Mouse (Mus musculus) left cerebral cortex, adult 11 months (tissue): ENCODE results near the gene Exosc5.

ENCODE experiments used
- DNase-seq: peaks from one replicate; pipeline ENCODE4 v3.0.0; 2022; ENCODE audit warnings: low spot score

Gene Exosc5

DNA sequence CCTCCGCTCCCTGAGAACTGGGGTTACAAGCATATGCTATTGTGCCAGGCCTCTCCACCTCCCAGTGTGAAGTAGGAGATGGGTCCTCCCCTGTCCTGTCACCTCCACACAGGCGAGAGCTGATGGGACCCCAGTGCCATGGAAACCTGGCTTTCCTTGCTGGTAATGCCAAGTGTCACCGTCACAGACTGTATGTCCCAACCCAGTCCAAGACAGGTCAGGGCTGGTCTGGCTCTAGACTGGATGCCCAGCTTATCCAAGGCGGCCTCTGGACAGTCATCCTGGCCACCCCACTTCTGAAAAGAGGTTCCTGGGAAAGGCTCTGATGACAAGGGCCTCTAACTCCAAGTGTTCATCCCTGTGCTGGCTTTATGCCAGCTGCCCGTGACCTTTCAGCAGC lies 21.9 kb upstream of the Exosc5 start:
- DNase-seq: no peak

- DNase-seq: no peak
These were observed 19.2 kb upstream of the Exosc5 start for GRCm38 (mm10) chr7:25639754-25640153.

- DNase-seq: no peak
These were observed 14.8 kb upstream of the Exosc5 start for GRCm38 (mm10) chr7:25644136-25644535.

DNA sequence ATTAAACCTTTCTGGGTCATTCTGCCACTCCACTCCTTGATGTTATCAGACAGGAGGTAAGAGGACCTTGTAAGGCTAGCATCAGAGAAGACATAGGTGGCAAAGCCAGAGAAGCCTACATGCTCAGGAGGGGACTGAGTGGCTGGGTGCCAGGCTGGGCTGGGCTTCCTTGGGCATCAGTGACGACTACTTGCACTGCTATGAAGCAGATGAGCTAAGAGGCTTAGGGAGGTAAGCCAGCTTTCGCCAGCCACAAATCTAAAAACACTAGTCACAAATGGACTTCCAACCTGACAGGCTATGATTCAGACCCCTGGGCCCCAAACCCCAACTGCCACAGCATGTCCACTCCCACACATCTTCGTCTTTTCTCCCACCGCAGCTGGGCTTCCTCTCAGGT lies 14.3 kb upstream of the Exosc5 start:
- DNase-seq: no peak

- no peak for DNase-seq
These were observed 13.9 kb upstream of the Exosc5 start for GRCm38 (mm10) chr7:25645074-25645473.

DNA sequence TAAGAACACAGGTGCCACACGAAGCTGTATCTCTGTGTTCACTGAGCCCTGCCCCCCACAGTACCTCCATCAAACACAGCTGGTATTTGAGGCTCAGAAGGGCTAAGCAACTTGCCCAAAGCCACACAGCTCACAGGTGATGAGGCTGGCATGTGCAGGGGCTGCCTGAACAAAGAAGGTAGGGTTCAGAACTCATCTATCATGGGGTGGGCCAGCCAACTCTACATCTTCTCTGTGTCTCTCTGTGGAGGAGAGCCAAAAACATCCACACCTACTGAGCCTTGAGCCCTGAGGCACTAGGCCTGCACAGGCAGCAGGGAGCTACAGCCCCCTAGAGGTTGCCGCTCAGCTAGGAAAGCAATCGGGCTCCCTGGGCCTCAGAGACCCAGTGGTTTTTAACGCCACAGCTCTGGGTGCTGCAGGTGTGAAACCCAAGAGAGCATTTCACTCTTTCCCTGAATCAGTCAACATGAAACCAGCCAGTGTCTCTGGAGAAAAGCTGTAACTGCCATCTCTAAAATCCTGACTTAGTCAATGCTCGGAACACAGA lies 11.3 kb upstream of the Exosc5 start:
- no peak for DNase-seq

- DNase-seq: no peak
These were observed 9.1 kb upstream of the Exosc5 start for GRCm38 (mm10) chr7:25649839-25650238.

GRCm38 (mm10) chr7:25651281-25651680 lies 7.7 kb upstream of the Exosc5 start:
- no peak for DNase-seq

- no peak for DNase-seq
These were observed 6.7 kb upstream of the Exosc5 start for GRCm38 (mm10) chr7:25652244-25652759.

GRCm38 (mm10) chr7:25655601-25656428 lies 3.1 kb upstream of the Exosc5 start:
- DNase-seq: no peak

DNA sequence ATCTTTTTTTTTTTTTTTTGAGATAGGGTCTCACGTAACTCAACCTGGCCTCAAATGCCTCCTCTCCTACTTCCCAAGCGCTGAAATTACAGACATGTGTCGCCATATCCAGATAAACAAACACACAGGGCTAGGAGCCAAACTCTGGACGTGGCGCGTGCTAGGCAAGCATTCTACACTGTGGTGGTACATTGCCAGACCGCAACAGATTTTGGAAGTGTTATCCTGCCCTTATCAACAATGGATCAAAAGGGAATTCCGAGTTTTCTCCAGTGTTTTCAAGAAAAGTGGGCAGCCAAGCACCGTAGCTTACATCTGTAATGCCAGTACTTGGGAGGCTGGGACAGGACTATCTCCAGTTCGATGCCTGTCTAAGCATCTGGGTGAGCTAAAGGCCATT lies 1.2 kb upstream of the Exosc5 start:
- no peak for DNase-seq

- no peak for DNase-seq
These were observed 7.4 kb downstream of the Exosc5 start for GRCm38 (mm10) chr7:25666381-25666780.

- DNase-seq: no peak
These were observed 10.2 kb downstream of the Exosc5 start for GRCm38 (mm10) chr7:25669158-25669557.

DNA sequence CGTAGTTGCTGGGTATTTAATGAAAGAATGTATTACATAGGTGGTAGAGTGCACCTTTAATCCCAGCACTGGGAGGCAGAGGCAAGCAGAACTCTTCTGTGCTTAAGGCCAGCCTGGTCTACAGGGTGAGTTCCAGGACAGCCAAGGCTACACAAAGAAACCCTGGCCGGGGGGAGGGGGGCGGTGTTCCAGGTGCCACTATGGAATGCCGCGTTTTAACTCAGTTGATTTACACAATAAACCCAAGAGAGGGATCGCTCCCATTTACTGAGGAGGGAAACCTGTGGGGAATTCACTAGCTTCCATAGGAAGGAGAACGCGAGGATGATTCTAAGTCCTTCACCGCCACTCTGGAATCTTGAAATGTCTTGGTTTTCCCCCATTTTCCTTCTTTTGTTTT lies 10.7 kb downstream of the Exosc5 start:
- no peak for DNase-seq

DNA sequence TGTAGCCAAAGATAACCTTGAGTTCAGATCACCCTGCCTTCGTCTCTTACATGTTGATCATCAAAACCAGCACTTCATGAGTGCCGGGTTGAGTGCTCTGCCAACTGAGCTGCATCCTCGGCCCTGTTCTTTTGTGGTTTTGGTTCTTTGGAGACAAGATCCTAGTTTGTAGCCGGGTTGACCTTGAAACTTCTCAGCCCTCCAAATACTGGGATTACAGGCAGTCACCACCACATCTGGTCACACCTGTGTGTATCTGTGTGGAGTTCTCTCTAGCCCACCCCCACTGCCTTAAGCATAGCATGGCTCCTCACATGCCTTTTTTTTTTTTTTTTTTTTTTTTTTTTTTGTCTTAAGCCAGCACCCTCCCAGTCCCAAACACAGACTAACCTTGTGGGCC lies 11.1 kb downstream of the Exosc5 start:
- no peak for DNase-seq

DNA sequence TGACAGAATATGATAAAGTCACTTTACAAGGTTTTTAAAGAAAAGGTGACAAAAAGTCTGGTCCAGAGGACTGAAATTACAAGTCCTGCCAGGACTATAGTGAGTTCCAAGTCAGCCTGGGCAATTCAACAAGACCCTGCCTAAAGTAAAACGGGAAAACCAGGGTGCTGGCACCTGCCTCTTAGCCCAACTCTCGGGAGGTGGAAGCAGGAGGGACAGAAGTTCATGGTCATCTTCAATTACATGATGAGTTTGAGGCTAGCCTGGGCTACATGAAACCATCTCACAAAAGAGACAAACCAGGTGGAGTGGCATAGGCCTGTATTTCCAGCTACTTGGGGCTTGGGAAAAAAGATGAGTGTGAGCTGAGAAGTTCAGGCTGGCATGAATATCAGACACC lies 12.7 kb downstream of the Exosc5 start:
- no peak for DNase-seq

DNA sequence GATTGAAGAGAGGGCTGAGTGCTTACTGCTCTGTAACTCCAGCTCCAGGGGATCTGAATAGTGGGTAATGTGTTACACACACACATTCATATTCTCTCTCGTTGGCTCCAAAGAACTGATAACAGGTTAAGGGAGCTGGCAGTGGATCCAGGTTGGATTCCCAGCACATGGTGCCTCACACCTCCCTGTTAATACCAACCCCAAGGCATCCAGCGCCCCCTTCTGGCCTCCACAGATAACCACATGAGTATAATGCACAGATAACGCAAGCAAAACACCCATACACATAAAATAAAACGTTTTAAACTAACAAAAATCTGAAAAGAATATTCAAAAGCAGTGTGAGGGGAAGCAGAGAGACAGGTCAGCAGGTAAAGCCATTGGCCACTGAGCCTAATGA lies 13.5 kb downstream of the Exosc5 start:
- no peak for DNase-seq

DNA sequence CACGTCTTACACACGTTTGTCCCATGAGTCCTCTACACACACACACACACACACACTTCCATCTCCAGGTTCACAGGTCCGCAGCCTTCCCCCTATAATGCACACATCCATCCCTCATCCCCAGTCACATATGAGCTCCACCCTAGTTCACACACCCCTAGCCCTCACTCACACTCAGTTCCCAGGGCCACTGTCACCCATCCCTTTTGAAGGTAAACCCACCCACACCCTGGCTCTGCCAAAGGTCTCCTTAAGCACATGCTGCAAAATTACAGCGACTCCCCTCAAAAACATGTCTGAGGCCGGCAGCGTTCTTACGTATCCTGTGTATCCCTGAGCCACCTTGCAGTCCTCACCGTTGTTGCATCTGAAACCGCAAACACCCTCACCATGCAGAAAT lies 15.3 kb downstream of the Exosc5 start:
- DNase-seq: no peak

DNA sequence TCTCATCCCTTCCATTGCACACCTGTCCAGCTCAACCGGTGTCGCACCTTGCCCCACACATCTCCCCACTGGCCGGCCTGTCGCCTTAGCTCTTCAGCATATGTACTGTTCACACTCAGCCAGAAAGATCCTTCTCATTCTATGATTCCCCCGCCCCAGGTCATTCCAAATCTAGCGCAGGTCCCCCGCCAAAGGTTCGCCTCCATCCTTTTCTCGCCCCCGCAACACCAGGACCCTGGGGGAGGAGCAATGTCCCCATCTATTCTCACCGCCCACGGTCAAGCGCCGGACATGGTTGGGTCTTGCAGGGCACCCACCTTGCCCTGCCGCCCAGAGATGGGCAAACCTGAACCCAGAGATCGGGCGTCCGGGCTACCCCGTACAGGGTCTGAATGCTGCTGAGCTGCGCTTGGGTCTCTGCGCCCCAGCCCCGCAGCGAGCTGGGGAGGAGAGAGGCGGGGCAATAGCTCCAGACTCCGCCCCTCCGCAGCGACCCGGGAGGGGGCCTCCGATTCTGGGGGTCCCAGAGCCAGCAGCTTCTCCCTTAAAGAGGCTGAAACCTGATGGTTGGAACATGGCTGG lies 15.8 kb downstream of the Exosc5 start, which contains the start of gene Tmem91:
Gene Tmem91, minus strand, starts transcription at position 448 of the 582 bp plus-strand sequence.
- DNase-seq: no peak

DNA sequence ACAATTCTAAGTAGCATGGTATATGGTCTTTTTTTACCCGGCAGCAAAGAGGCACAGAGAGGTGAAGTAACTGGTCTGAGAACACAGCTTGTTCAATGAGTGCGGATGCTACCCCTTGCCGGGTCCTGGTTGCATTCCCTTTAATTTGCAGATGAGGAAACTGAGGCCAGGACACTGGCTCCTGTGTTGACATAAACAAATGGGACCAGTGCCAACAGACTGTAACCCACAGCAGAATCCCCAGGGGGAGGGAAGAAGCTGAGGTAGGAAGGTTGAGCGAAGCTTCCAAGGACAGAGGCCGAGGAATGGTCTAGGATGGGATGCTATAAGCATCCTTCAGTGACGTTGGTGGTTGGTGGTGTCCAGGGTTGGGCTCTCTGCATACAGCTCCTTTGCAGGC lies 16.4 kb downstream of the Exosc5 start:
- no peak for DNase-seq

DNA sequence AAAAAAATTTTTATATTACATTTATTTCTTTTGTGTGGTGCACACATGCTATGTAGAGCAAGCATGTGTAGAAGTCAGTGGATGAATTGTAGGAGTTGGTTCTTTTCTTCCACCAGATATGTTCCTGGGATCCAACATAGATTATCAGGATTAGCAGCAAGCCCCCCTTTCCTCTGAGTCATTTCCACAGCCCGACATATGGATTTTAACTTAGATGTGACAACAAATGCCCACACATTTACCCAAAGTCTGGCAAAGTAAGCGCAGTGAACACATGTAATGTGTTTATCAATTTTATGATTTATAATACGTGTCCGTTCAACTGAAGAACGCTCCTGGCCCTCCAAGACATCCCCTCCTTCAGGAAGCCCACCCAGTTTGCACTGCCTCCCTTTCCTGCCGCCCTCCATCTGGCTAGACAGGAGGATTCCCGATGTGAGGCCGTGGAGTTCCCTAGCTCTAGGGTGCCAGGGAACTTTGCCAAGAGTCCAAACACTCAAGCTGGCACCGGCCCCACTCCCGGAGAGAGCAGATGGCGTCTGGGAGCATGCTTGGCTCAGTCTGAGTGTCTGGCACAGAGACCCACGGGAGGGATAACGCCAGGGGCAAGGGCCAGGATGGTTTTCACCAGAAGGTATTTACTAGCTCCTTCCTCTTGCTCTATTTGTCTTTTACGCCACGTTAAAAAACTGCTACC lies 17.3 kb downstream of the Exosc5 start:
- peak; percentile 79 for DNase-seq

- DNase-seq: no peak
These were observed 18.0 kb downstream of the Exosc5 start for GRCm38 (mm10) chr7:25677013-25677412.

- no peak for DNase-seq
These were observed 21.0 kb downstream of the Exosc5 start for GRCm38 (mm10) chr7:25679971-25680370.
